Mouse (Mus musculus) urinary bladder, postnatal 36 days (tissue): ENCODE results near the gene Nfic.

Source experiments
- DNase-seq, 2 experiments: peaks; one replicate each; pipeline ENCODE4 v3.0.0; 2022; ENCODE audit warnings: low spot score in 2 of 2, mixed read lengths in 1 of 2

The Nfic gene

DNA sequence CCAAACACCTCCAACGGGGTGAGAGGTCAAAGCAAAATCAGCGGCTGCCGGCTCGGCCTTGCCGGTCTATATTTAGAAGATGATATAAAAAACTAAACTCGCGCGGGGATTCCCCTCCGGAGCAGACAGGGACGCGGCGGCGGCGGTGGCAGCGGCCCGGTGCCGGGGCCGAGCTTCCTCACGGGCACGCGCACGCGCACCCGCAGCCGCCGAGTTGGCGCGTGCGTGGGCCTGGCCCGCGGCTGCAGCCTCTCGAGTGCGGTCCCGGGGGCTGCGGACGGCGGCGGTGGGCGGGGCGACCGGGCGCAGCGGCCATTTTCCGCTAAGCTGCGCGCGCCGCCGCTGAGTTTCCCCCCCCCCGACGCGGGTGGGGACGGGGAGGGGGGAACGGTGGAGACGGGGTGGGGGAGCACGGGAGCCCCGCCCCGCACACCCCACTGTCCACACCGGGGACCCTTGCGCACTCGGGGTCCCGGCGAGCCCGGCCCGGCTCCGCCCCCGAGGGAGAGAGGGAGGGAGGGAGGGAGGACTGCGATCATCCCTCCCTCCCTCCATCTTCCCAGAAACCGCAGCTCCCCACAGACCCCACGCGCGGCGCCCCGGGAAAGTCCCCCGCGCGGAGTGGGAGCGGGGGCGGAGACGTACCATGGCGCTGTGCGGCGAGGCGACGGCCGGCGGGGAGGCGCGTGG, 25.1 kb downstream of the Nfic start:
- peak; percentile 70 to 74 for DNase-seq

DNA sequence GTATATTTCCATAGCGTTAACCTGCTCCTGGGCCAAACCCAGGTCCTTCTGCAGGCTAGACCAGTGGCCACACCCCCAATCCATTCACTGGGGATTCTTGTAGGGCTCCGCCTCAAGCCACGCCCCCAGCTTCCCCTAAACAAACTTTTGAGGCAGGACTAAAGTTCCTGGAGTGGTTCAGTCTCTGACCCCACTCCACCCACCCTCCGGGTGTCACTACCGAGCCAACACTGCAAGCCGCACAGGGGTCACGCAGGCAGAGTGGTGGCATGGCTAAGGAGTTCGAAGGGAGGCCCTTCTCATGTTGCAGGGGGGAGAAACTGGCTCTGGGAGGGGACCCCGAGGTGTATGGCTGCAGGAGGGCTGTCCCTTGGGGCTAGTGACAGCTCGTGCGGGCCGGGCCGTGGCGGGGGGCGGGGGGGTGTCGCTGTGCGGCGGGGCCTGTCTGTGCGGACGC, 25.8 kb downstream of the Nfic start:
- peak; percentile 86 to 90 for DNase-seq

- DNase-seq = peak in 1 of 2 experiments; percentile 0
These were observed 26.3 kb downstream of the Nfic start for GRCm38 (mm10) chr10:81429092-81429491.

GRCm38 (mm10) chr10:81428507-81428870, 26.9 kb downstream of the Nfic start:
- DNase-seq = no peak

DNA sequence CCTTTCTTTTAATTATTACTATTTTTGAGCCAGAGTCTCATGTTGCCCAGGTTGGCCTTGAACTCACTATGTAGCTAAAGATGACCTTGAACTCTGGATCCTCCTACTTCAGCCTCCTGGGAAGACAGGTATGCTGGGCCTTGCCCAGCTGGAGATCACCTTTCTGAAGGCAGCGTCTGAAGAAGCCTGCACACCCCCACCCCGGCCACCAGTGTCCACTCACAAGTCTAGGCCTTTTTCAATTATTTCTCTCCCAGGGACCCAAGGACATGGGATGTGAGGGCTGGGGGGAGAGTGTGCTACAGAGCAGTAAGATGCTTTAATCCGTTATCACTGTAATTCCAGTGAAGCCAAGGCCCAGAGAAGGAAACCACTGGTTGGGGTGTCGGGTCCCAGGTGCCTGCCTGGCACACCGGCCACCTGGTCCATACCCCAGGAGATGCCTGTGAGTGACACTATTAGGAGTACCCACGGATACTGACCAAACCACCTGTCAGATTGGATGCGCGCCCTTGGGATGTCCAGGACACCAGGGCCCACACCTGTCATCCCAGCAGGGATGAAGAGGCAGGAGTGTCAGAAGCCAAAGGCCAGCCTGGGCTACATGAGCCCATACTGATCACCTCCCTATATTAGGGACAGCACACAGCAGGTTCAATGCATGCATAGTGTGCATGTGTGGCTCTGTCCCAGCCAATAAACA, 27.5 kb downstream of the Nfic start:
- no peak for DNase-seq

GRCm38 (mm10) chr10:81427327-81427726, 28.1 kb downstream of the Nfic start:
- no peak for DNase-seq

DNA sequence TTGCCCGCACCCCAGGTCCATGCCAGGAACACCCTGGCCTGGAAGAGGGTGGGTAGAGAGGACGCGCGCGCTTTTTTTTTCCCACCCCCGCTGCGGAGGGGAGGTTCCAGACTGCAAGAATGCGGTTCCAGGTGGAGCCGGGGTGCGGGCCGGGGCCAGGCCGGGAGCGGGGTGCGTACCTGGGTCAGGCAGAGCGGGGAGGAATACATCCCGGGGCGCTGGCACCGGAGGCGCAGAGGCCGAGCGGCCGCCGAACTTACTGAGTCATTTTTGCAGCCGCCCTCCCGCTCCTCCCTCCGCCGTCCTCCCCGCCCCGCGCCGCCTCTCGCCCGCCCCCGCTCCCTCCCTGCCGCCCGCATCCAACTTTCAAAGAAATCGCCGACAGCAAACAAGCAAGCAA, 28.5 kb downstream of the Nfic start:
- DNase-seq = peak; percentile 65 to 76

- DNase-seq = no peak
These were observed 29.3 kb downstream of the Nfic start for GRCm38 (mm10) chr10:81426081-81426671.

GRCm38 (mm10) chr10:81425236-81425850, 30.1 kb downstream of the Nfic start:
- DNase-seq = peak in 1 of 2 experiments; percentile 1

DNA sequence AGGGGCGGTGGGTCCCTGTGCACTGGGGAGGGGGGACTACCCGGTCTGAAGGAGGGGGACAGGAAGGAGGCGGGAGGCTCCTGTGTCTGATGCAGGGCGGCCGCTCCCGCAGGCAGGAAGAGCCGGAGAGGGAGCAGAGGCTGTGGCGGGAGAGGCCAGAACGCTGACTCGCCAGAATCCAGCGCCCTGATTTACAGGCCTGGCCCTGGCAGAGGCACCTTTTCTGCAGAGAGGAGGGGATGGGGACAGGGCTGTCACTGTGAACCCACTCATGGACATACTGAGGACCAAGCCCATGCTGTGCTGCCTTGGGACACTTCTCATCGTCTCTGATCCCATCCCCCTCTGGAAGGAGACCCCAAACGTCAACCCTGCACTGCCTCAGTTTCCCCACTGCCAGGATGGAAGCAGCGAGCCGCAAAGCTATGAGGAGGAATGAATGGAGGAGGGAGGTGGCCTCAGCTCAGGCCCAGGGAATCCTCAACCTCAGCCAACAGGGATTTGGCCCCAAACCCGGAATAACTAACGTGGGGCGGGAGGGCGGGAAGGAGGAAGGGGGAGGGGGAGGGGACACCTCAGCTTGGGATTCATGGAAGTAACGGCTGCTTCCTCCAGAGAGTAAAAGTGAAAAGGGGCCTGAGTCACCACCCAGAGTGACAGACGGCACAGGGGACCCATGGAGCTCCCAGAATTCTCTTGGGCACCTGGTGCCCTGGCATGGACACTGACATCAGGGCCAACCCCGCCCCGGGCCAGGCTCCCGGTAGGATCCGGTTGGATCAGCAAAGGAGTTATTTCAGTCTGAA, 31.0 kb downstream of the Nfic start:
- DNase-seq = peak in 1 of 2 experiments; percentile 43

GRCm38 (mm10) chr10:81423476-81424245, 31.8 kb downstream of the Nfic start:
- DNase-seq = no peak

DNA sequence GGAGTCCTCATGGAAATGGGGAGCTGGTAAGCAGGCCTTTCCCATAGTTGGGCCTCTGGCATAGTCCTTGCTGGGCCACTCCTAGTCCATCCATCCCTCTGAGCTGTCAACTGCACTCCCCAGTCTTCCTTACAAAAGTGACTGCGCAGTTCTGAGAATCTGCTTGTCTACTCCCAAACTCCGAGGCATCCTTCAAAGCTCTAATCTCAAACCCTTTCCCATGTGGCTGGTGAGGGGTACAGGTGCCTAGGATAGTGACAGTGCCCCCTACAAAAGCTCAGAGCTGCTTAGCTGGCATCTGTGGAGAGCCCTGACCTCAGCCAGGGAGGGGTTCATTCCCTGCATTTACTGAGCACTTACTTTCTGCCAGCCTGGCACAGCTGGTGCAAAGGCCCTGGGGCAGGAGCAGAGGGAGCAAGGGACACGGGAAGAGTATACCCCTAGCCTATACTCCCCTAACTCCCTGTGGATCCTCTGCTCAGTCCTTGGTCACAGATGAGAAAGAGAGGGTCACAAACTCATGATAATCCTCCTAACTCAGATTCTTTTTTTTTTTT, 32.7 kb downstream of the Nfic start:
- DNase-seq = no peak

DNA sequence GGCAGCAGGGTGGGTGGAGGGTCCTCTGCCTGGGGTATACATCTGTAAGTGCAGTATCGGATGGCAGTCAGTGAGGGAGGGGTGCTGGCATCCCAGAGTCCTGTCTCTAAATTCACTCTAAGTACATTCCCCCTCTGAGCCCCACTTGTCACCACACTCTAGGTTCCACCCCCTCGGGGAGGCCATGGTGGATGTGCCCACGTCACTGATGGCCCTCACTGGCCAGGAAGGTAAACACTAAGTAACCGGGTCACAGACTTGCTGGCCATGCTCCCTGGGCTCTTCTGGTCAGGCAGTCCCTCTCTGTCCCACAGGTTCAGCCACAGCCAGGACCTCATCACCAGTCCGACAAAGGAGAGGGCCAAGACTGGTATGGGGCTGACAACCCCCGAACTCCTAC, 33.2 kb downstream of the Nfic start:
- no peak for DNase-seq

DNA sequence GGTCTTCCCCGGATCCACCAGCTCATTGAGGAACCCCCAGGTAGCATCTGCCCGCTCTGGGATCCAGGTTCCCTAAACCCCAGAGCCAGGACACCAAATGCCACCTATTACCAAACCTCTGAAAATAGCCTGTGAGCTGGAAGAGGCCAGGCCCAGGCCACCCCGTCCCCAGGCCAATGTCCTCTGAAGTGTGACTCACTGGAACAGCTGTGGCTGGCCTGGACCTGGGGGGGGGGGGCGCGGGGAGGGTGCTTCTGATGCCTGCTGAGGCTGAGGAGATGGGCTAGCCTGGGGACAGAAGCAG, 33.7 kb downstream of the Nfic start:
- DNase-seq = no peak

DNA sequence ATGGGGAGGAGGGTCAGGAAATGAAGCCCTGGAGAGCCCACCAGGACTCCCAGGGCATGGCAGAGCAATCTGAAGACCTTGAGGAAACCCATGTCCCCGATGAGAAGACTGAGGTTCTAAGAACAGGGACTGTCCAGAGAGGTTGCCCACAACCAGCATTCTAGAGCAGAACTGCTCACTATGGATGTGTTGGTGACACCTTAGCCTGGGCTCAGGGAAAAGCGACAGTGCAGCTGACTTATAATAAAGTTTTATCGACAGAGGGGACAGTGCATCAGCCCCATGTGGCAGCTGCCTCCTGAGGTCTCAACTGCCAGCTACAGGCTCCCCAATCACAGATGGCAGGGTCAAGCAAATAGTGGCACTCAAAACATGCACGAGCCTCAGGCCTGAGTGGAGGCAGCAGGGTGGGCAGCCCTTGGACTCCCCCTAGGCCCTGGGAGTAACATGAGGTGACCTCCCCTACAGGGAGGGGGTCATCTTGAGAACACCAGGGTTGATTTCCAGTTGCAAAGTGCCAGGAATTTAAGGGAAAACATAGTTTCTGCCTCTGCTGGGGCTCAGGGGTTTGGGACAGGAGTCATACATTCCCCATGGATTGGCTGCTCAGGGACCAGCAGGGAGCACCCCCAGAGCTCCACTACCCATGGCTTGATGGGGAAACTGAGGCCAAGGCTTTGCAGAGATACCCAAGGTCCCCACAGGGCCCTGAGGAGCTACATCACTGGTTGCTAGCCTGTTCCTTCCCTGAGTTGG, 34.2 kb downstream of the Nfic start:
- no peak for DNase-seq

DNA sequence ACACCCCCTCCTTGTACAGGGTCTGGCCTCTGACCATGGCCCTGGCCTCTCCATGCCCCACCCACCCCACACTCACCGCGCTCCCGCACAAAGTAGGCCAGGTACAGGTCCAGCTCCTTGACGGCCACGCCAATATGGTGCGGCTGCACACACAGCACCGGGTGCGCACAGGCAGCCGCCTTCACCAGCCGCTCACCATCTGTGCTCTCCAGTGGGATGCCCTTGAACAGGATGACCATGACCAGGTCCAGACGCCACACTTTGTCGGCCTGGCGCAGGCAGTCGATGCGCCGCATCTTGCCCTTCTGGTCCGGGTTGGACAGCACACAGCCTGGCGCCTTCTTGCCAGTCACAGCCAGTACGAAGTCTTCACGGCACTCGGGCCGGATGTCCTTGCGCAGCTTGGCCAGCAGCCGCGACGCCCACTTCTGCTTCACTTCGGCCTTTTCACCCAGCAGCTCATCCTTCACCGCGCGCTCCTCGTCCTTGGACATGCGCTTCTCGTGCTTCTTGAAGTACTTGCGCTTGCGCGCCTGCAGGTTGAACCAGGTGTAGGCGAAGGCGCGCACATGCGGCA, 35.2 kb downstream of the Nfic start:
- DNase-seq = no peak

DNA sequence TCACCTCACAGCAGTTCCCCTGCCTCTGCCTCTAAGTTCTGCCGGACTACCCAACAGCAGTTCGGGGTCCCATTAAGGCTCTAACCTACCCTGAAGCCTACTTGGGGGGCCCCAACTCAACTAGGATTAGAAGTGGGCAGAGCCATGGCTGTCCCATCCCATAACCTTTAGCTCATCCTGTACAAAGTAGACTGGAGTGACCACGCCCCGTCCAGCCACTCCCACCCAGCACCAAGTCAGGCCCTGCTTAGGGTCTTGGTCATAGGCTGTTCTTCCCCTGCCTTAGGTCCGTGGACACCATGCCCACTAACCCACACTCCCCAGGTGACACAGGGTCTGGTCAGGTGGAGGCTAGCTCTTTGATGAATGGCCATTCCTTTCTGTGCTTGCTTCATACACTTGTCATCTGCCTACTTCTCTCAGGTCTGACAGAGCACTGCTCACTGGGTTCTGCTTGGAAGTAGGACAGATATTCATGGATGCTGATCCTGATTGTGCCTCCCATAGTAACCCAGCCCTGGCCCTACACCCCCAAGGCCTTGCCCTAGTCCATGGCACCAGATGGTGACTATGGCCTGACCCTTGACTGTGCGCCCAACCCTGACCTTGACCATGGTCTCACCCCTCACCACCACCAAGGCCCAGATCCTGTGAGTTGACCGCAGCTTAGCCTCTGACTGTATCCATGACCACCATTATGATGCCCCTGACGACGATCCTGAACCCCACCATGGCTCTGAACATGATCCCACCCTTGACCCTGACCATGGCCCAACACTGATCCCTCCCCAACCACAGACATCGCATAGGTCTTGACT, 36.1 kb downstream of the Nfic start:
- DNase-seq = no peak

GRCm38 (mm10) chr10:81418216-81419070, 37.0 kb downstream of the Nfic start:
- no peak for DNase-seq
